Mouse (Mus musculus) heart, embryonic 16.5 days (tissue): ENCODE measurements around the gene Dmrtb1. TPM values are rescaled to one million over a fixed set of nuclear protein-coding genes. Genes with fewer than 3 reads are reported as not detected.

Experiments
- ATAC-seq: fragments of 200-750 bp; cut with Nextera tagmentation; replicated peaks from 2 replicates; pipeline ENCODE4 v1.8.0; 2017; ENCODE audit warnings: moderate number of reproducible peaks; ENCODE audit not compliant: insufficient read depth, low FRiP score; ENCODE audit errors: extremely low read depth
- H3K27ac ChIP-seq: fragments of 300-500 bp; sonication (generic); 2 replicates; pipeline ENCODE4 v1.5.1; 2014; ENCODE audit warnings: mild to moderate bottlenecking, low read length, control low read depth, moderate library complexity
- H3K27me3 ChIP-seq: fragments of 300-500 bp; sonication (generic); 2 replicates; pipeline ENCODE4 v1.6.1; 2014; ENCODE audit warnings: low read length, mixed read lengths; ENCODE audit not compliant: control insufficient read depth, insufficient read depth
- H3K36me3 ChIP-seq: fragments of 300-500 bp; sonication (generic); 2 replicates; pipeline ENCODE4 v1.6.1; 2014; ENCODE audit not compliant: control insufficient read depth, insufficient read depth
- H3K4me1 ChIP-seq: fragments of 300-500 bp; sonication (generic); 2 replicates; pipeline ENCODE4 v1.6.1; 2014; ENCODE audit warnings: low read length, mixed read lengths; ENCODE audit not compliant: control insufficient read depth, insufficient read depth
- H3K4me2 ChIP-seq: fragments of 300-500 bp; sonication (generic); 2 replicates; pipeline ENCODE4 v1.6.1; 2014; ENCODE audit warnings: low read depth, mild to moderate bottlenecking, control low read depth, low read length
- H3K4me3 ChIP-seq: fragments of 300-500 bp; sonication (generic); 2 replicates; pipeline ENCODE4 v1.5.1; 2014; ENCODE audit warnings: mild to moderate bottlenecking, control low read depth, low read length
- H3K9ac ChIP-seq: fragments of 300-500 bp; sonication (generic); 2 replicates; pipeline ENCODE4 v1.6.1; 2014; ENCODE audit warnings: low read length, control low read depth
- H3K9me3 ChIP-seq: fragments of 300-500 bp; sonication (generic); replicated peaks from 2 replicates; pipeline ENCODE4 v1.6.1; 2016; ENCODE audit warnings: low read length; ENCODE audit not compliant: control insufficient read depth
- WGBS: fragments of 180-500 bp; shearing (Covaris S2); extraction: QIAGEN DNeasy Blood & Tissue Kit; methylation state at CpG from one replicate; pipeline ENCODE4 v1.1.7; 2014; 5-methylcytosine and 5-hydroxymethylcytosine counted together
- polyA plus RNA-seq: library from polyadenylated mRNA; unstranded; fragments of >200 nt; fragmentation: Nextera tagmentation; extraction: Ambion mirVana; gene quantifications from 2 replicates; pipeline ENCODE4 v1.2.1, GENCODE M21; 2015

Dmrtb1 gene
- polyA plus RNA-seq, 1 experiment from 2014 or later = not detected

DNA sequence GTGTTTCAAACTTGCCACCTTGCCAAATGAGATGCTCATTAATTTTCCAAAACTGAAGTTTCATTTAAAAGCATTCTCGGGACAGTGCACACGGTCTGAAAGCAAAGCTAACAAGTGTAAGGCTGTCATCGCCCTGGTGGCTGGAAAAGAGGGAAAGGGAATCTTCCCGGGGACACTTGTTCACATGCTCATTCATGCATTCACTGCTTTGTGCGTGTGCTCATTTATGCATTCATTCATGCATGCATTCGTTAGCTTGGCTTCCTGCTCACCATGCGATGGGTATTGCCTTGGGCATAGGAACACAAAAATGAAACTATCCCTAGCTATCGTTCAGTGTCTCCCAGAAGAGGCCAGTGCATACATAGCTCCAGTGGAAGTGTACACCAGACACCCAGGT, 34.7 kb upstream of the Dmrtb1 start:
- H3K36me3 ChIP-seq = no peaks in the 10 kb centered on the region
- no peak overlapping the region for H3K4me3 ChIP-seq
- H3K27me3 ChIP-seq = no peaks in the 10 kb centered on the region
- no peaks in the 10 kb centered on the region for H3K9me3 ChIP-seq
- H3K4me1 ChIP-seq = no peaks in the 10 kb centered on the region
- ATAC-seq = no peak
- H3K27ac ChIP-seq = no peak overlapping the region
- no peak overlapping the region for H3K4me2 ChIP-seq
- no peak overlapping the region for H3K9ac ChIP-seq
- WGBS = 74% methylated on average over 8 of the region's 8 CpGs

- H3K9ac ChIP-seq = no peak overlapping the region
- H3K4me3 ChIP-seq = no peak overlapping the region
- H3K4me2 ChIP-seq = no peak overlapping the region
- WGBS = 67% methylated on average over 8 of the region's 8 CpGs
- no peaks in the 10 kb centered on the region for H3K9me3 ChIP-seq
- no peaks in the 10 kb centered on the region for H3K36me3 ChIP-seq
- H3K27ac ChIP-seq = no peak overlapping the region
- no peaks in the 10 kb centered on the region for H3K27me3 ChIP-seq
- ATAC-seq = no peak
- H3K4me1 ChIP-seq = no peaks in the 10 kb centered on the region
Observed at GRCm38 (mm10) chr4:107717718-107718313, 33.8 kb upstream of the Dmrtb1 start.

- WGBS = 67% methylated on average over 9 of the region's 9 CpGs
- no peak overlapping the region for H3K4me3 ChIP-seq
- no peak overlapping the region for H3K9ac ChIP-seq
- no peaks in the 10 kb centered on the region for H3K36me3 ChIP-seq
- H3K27me3 ChIP-seq = no peaks in the 10 kb centered on the region
- no peak overlapping the region for H3K4me2 ChIP-seq
- no peaks in the 10 kb centered on the region for H3K4me1 ChIP-seq
- no peak overlapping the region for H3K27ac ChIP-seq
- no peak for ATAC-seq
- no peaks in the 10 kb centered on the region for H3K9me3 ChIP-seq
Observed at GRCm38 (mm10) chr4:107716754-107717299, 32.8 kb upstream of the Dmrtb1 start.

DNA sequence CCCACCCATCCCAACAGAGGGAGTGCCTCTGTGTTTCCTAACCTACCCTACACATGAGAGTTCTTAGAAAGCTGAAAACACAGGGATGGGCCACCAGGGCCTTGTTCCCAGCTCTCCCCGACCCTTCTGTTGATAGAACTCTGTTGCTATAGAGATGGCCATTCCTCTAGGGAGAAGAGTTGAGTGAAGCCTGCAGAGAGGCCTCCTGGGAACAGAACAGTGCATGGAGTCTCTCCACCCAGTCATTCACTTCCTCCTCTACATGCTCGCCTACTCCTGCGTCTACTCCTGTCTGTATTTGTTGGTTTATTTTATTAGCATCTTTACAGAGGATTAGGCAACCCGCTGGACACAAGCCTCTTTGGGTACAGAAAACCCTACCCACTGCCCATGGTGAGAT, 22.9 kb upstream of the Dmrtb1 start:
- Histone ChIP-seq H3K4me3 (no peak overlapping the region), H3K9ac (no peak overlapping the region), H3K27me3 (no peaks in the 10 kb centered on the region), H3K36me3 (no peaks in the 10 kb centered on the region), H3K4me2 (no peak overlapping the region), H3K9me3 (peaks cover 3% of the 10 kb centered on the region; the same call in 1 of the 2 replicates), H3K27ac (no peak overlapping the region), H3K4me1 (no peaks in the 10 kb centered on the region)
- ATAC-seq = no peak
- WGBS = 70% methylated on average over 4 of the region's 4 CpGs

DNA sequence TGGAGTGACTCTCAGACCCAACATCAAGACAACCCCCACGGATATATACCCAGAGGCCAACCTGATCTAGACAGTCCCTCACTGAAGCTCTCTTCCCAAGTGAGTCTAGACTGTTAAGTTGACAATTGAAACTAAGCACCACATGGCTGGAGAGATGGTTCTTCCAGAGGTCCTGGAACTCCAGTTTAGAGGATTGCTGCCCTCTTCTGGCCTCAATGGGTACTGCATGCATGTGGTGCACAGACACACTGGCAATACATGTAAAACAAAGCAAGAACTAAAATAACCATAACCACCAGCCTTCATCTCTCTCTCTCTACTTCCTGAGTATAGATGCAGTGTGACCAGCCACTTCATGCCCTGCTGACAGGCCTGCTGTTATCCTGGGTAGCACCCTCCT, 20.2 kb upstream of the Dmrtb1 start:
- no peak overlapping the region for H3K4me3 ChIP-seq
- ATAC-seq = no peak
- no peak overlapping the region for H3K4me2 ChIP-seq
- H3K4me1 ChIP-seq = no peaks in the 10 kb centered on the region
- 72% methylated on average over 1 of the region's 1 CpGs for WGBS
- peaks cover 3% of the 10 kb centered on the region; the same call in 1 of the 2 replicates for H3K9me3 ChIP-seq
- H3K27ac ChIP-seq = no peak overlapping the region
- H3K27me3 ChIP-seq = no peaks in the 10 kb centered on the region
- no peaks in the 10 kb centered on the region for H3K36me3 ChIP-seq
- H3K9ac ChIP-seq = no peak overlapping the region

DNA sequence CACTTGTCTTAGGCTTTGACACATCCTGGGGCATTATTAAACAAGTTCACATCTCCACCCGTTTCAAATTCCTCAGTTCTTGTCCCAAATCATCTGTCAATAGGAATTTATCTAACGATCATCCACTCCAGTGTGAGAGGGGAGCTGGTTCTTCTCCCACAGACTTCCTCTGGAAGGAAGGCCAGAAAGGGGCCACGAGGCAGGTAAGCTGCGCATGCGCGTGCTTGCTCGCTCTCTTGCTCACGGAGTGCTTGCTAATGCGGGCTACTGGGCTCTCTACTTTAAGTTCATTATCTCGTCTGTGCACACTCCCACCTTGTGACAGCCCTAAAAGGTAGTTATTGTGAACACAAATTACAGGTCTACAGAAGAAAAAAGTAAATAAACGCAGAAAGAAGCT, 17.6 kb upstream of the Dmrtb1 start:
- Histone ChIP-seq H3K4me2 (no peak overlapping the region), H3K27ac (no peak overlapping the region), H3K9ac (no peak overlapping the region), H3K27me3 (no peaks in the 10 kb centered on the region), H3K4me3 (no peak overlapping the region), H3K36me3 (no peaks in the 10 kb centered on the region), H3K9me3 (peaks cover 3% of the 10 kb centered on the region; the same call in 1 of the 2 replicates), H3K4me1 (no peaks in the 10 kb centered on the region)
- ATAC-seq = no peak
- 73% methylated on average over 11 of the region's 11 CpGs for WGBS

DNA sequence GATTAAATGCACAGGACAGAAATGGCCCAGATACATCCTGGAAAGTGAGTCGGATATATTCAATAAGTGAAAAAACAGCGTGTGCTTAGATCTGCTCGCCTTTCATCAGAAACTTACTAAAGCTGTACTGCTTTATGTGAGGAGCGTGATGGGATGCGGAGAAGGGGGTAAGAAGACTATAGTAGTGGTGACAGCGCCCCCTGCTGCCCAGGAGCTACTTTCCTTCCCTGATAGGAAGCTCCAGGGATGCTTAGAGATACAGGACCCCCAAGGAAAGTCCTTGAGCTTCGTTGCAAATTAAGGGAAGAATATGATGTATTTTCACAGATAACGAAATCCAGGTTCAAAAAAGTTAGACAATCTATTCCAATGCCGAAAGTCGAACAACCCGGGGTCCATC, 17.1 kb upstream of the Dmrtb1 start:
- ATAC-seq = no peak
- Histone ChIP-seq H3K27ac (no peak overlapping the region), H3K4me1 (no peaks in the 10 kb centered on the region), H3K4me2 (no peak overlapping the region), H3K36me3 (no peaks in the 10 kb centered on the region), H3K27me3 (no peaks in the 10 kb centered on the region), H3K9me3 (peaks cover 3% of the 10 kb centered on the region; the same call in 1 of the 2 replicates), H3K4me3 (no peak overlapping the region), H3K9ac (no peak overlapping the region)
- WGBS = 31% methylated on average over 11 of the region's 11 CpGs

GRCm38 (mm10) chr4:107699271-107699670, 15.2 kb upstream of the Dmrtb1 start:
- no peaks in the 10 kb centered on the region for H3K4me1 ChIP-seq
- ATAC-seq = no peak
- no peak overlapping the region for H3K4me3 ChIP-seq
- no peaks in the 10 kb centered on the region for H3K27me3 ChIP-seq
- WGBS = 78% methylated on average over 9 of the region's 9 CpGs
- no peak overlapping the region for H3K27ac ChIP-seq
- H3K9me3 ChIP-seq = peaks cover 3% of the 10 kb centered on the region; the same call in 1 of the 2 replicates
- H3K4me2 ChIP-seq = no peak overlapping the region
- H3K9ac ChIP-seq = no peak overlapping the region
- H3K36me3 ChIP-seq = no peaks in the 10 kb centered on the region

DNA sequence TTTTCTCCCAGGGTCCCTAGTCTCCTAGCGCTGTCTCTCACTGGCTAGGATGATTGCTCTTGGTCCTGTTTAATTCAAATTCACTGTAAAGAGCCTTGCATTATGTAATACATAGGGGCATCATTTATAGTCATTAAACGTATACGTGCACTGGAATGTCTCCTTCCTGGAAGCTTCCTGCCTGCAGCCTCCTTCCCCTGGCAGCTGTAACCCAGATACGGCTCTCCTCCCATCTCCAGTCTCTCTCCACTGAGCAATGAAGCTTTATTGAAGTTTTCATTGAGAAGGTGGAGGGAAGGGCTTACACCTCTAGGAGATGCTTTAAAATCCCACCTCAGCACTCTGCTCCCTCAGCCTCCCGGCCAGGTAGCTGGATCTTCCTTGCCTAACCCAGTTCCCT, 9.8 kb upstream of the Dmrtb1 start:
- H3K27me3 ChIP-seq = 0 out of 2 replicates have a peak, but pooled peaks cover 2% of the 10 kb centered on the region
- no peak overlapping the region for H3K4me2 ChIP-seq
- WGBS = 54% methylated on average over 5 of the region's 5 CpGs
- no peak overlapping the region for H3K4me3 ChIP-seq
- H3K36me3 ChIP-seq = no peaks in the 10 kb centered on the region
- no peak overlapping the region for H3K27ac ChIP-seq
- no peak for ATAC-seq
- H3K4me1 ChIP-seq = no peaks in the 10 kb centered on the region
- no peak overlapping the region for H3K9ac ChIP-seq
- no peaks in the 10 kb centered on the region for H3K9me3 ChIP-seq
